Mouse (Mus musculus): ENCODE data around the gene Col28a1. TPM values are rescaled to one million over a fixed set of nuclear protein-coding genes. Genes with fewer than 3 reads are reported as not detected.

Gene Col28a1
- polyA plus RNA-seq, 1 experiment from 2014 or later = not detected

DNA sequence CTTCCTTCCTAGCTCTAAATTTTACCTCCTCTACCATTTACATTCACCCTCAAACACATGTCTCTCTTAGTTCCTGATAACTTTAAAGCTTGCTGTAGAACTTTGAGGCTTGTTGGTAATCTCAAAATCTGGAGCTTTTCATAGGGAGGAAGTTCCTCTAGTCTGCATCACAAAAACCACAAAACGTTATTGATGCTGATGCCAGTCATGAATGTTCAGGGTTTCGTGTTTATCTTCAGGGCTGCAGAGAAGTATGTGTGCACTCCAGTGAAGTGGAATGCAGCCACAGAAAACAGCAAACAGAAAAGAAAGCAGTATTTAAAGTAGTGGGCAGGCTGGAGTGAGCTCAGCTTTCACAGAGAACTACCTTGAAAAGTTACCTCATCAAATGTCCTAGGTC, 124.0 kb downstream of the Col28a1 start:
- Histone ChIP-seq H3K27ac (ENCODE audit: low read depth, low read length) (no peak overlapping the region), H3K9ac (ENCODE audit: low read depth, low read length) (no peak overlapping the region), H3K4me3 (ENCODE audit: low read depth, low read length) (no peak overlapping the region), H3K4me1 (replicated peaks; ENCODE audit: control insufficient read depth, insufficient read depth, low read length) (no peaks in the 10 kb centered on the region), H3K27me3 (replicated peaks; ENCODE audit: control insufficient read depth, insufficient read depth, low read length) (no peaks in the 10 kb centered on the region), H3K36me3 (ENCODE audit: control insufficient read depth, insufficient read depth, low read length) (no peaks in the 10 kb centered on the region), H3K4me2 (no peak overlapping the region), H3K9me3 (ENCODE audit: control insufficient read depth, low read length) (no peaks in the 10 kb centered on the region)
- DNase-seq (ENCODE audit: low spot score) (no peak), ATAC-seq (replicated peaks; ENCODE audit: low FRiP score) (no peak)
- WGBS = 37% methylated on average over 2 of the region's 2 CpGs

DNA sequence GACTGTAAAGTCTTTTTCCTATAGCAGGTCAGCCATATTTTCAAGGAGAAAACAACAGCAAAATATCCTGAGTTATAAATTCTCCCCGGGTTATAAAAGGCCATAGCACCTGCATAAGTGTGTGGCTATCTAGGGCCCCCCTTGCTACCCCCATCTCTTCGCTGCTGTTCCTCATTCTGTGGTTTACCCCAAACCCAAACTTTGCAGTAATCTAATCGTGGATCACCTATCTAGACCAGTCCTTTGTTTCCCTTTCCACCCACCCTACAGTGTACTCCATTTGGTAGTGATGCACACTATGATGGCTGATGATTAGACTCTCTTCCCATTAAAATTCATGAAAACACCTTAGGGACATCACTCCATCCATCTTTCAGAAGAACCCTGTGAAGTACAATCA, 125.3 kb downstream of the Col28a1 start:
- Histone ChIP-seq H3K9me3 (ENCODE audit: control insufficient read depth, low read length) (no peaks in the 10 kb centered on the region), H3K36me3 (ENCODE audit: control insufficient read depth, insufficient read depth, low read length) (no peaks in the 10 kb centered on the region), H3K27me3 (replicated peaks; ENCODE audit: control insufficient read depth, insufficient read depth, low read length) (no peaks in the 10 kb centered on the region), H3K9ac (ENCODE audit: low read depth, low read length) (no peak overlapping the region), H3K4me2 (no peak overlapping the region), H3K4me1 (replicated peaks; ENCODE audit: control insufficient read depth, insufficient read depth, low read length) (no peaks in the 10 kb centered on the region), H3K27ac (ENCODE audit: low read depth, low read length) (no peak overlapping the region), H3K4me3 (ENCODE audit: low read depth, low read length) (no peak overlapping the region)
- ATAC-seq (replicated peaks; ENCODE audit: low FRiP score) (no peak), DNase-seq (ENCODE audit: low spot score) (no peak)
- WGBS = 45% methylated on average over 3 of the region's 3 CpGs

DNA sequence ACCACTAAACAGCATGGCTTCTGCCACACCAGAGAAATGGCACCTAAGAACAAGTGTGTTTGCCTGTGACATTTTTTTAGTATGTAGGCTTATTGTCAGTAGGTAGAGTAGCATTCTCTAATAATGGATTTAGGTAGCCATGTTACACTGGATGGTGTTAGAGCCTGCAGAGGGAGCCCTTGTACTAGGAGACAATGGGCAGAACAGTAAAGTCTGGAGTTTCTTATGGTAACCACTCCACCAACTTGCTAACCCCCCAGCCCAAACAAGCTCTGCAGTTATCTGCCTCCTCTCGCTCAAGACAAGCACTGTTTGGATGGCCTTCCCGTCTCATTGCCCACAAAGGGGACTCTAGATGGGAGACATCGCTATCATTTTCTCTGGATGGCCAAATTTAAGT, 126.2 kb downstream of the Col28a1 start:
- Histone ChIP-seq H3K4me2 (no peak overlapping the region), H3K36me3 (ENCODE audit: control insufficient read depth, insufficient read depth, low read length) (no peaks in the 10 kb centered on the region), H3K27me3 (replicated peaks; ENCODE audit: control insufficient read depth, insufficient read depth, low read length) (no peaks in the 10 kb centered on the region), H3K9me3 (ENCODE audit: control insufficient read depth, low read length) (no peaks in the 10 kb centered on the region), H3K4me1 (replicated peaks; ENCODE audit: control insufficient read depth, insufficient read depth, low read length) (no peaks in the 10 kb centered on the region), H3K27ac (ENCODE audit: low read depth, low read length) (no peak overlapping the region), H3K9ac (ENCODE audit: low read depth, low read length) (no peak overlapping the region), H3K4me3 (ENCODE audit: low read depth, low read length) (no peak overlapping the region)
- ATAC-seq (replicated peaks; ENCODE audit: low FRiP score) (no peak), DNase-seq (ENCODE audit: low spot score) (no peak)
- WGBS = 50% methylated on average over 3 of the region's 3 CpGs

DNA sequence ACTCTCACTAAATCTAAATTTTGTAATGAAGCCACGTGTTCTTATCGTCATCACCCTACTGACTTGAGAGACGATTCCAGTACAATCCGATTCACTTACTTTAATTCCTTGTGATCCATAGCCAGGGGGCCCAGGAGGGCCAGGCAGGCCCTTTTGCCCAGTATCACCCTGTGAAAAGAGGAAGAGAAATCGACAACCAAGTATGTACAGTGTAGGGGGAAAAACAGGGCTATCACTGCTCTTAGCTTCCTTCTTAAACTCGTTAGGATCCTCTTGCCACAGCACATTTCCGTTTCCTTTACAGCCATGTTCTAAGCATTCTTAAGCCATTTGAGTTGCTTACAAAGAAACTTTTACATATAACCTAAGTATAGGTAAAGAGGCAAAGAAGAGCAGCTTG, 133.2 kb downstream of the Col28a1 start:
- Histone ChIP-seq H3K36me3 (ENCODE audit: control insufficient read depth, insufficient read depth, low read length) (no peaks in the 10 kb centered on the region), H3K4me1 (replicated peaks; ENCODE audit: control insufficient read depth, insufficient read depth, low read length) (no peaks in the 10 kb centered on the region), H3K4me2 (no peak overlapping the region), H3K9ac (ENCODE audit: low read depth, low read length) (no peak overlapping the region), H3K27ac (ENCODE audit: low read depth, low read length) (no peak overlapping the region), H3K9me3 (ENCODE audit: control insufficient read depth, low read length) (no peaks in the 10 kb centered on the region), H3K27me3 (replicated peaks; ENCODE audit: control insufficient read depth, insufficient read depth, low read length) (no peaks in the 10 kb centered on the region), H3K4me3 (ENCODE audit: low read depth, low read length) (no peak overlapping the region)
- ATAC-seq (replicated peaks; ENCODE audit: low FRiP score) = no peak
- DNase-seq (ENCODE audit: low spot score) = no peak
- 73% methylated on average over 7 of the region's 7 CpGs for WGBS

DNA sequence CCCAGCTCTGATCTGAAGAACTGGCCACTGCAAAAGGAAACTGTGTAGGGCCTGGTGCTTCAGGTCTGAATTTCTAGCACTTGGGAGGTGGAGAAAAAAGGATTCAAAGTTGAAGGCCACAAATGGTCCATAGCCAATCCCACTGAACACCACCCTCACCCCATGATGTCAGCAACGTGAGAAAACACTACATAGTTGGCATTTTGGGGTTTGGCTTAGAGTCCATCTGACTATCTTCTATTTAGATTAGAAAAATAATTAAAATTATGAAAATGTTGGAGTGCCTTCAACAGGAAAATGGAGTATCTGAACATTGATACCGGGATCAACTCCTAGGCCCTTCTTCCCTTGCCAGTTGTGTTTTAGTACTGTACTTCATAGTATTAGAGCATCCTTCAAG, 144.2 kb downstream of the Col28a1 start:
- Histone ChIP-seq H3K9ac (ENCODE audit: low read depth, low read length) (no peak overlapping the region), H3K4me2 (no peak overlapping the region), H3K27me3 (replicated peaks; ENCODE audit: control insufficient read depth, insufficient read depth, low read length) (no peaks in the 10 kb centered on the region), H3K36me3 (ENCODE audit: control insufficient read depth, insufficient read depth, low read length) (no peaks in the 10 kb centered on the region), H3K27ac (ENCODE audit: low read depth, low read length) (no peak overlapping the region), H3K4me3 (ENCODE audit: low read depth, low read length) (no peak overlapping the region), H3K4me1 (replicated peaks; ENCODE audit: control insufficient read depth, insufficient read depth, low read length) (no peaks in the 10 kb centered on the region), H3K9me3 (ENCODE audit: control insufficient read depth, low read length) (no peaks in the 10 kb centered on the region)
- 77% methylated on average over 2 of the region's 2 CpGs for WGBS
- DNase-seq (ENCODE audit: low spot score) (no peak), ATAC-seq (replicated peaks; ENCODE audit: low FRiP score) (no peak)

DNA sequence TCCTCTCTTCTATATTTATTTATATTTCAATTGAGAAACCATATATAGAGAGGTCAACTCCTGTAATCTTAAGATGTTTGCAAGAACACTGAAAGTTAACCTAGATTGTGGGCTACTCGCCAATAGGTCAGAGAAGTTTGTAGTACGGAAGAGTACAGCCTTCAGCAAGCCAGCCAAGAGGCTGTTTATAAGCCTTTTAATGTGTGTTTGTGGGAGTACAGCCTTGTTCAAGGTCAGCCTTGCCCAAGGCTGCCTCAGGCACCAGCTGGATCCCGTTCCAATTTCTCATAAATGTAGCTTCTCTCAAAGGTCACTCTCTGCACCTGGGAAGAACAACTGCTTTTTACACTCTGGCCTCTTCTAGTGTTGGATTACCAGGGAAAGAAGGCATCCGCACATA, 146.0 kb downstream of the Col28a1 start:
- 65% methylated on average over 4 of the region's 4 CpGs for WGBS
- no peaks in the 10 kb centered on the region for H3K9me3 ChIP-seq (ENCODE audit: control insufficient read depth, low read length)
- ATAC-seq (replicated peaks; ENCODE audit: low FRiP score) (no peak), DNase-seq (ENCODE audit: low spot score) (no peak)
- H3K9ac ChIP-seq (ENCODE audit: low read depth, low read length) = no peak overlapping the region
- H3K4me2 ChIP-seq = no peak overlapping the region
- no peaks in the 10 kb centered on the region for H3K27me3 ChIP-seq (replicated peaks; ENCODE audit: control insufficient read depth, insufficient read depth, low read length)
- H3K4me3 ChIP-seq (ENCODE audit: low read depth, low read length) = no peak overlapping the region
- no peak overlapping the region for H3K27ac ChIP-seq (ENCODE audit: low read depth, low read length)
- H3K4me1 ChIP-seq (replicated peaks; ENCODE audit: control insufficient read depth, insufficient read depth, low read length) = no peaks in the 10 kb centered on the region
- no peaks in the 10 kb centered on the region for H3K36me3 ChIP-seq (ENCODE audit: control insufficient read depth, insufficient read depth, low read length)

DNA sequence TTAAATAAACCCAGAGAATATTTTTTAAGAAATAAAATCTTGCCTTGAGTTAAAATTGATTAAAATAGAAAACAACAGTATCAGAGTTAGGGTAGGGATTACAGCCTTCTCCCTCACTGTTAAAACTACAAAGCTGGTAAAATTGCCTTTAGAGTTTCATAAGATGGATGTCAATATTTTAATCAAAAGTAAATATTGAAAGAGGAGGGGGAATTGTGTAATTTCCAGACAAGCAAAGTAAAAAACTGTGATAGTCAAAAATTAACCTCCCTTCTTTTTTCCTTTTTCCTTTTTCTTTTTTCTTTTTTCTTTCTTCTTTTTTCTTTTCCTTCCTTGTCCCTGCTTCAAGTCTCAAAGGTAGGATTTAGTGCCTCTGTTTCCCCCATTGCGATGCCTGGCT, 146.6 kb downstream of the Col28a1 start:
- Histone ChIP-seq H3K9me3 (ENCODE audit: control insufficient read depth, low read length) (no peaks in the 10 kb centered on the region), H3K4me3 (ENCODE audit: low read depth, low read length) (no peak overlapping the region), H3K4me2 (no peak overlapping the region), H3K4me1 (replicated peaks; ENCODE audit: control insufficient read depth, insufficient read depth, low read length) (no peaks in the 10 kb centered on the region), H3K27ac (ENCODE audit: low read depth, low read length) (no peak overlapping the region), H3K27me3 (replicated peaks; ENCODE audit: control insufficient read depth, insufficient read depth, low read length) (no peaks in the 10 kb centered on the region), H3K9ac (ENCODE audit: low read depth, low read length) (no peak overlapping the region), H3K36me3 (ENCODE audit: control insufficient read depth, insufficient read depth, low read length) (no peaks in the 10 kb centered on the region)
- ATAC-seq (replicated peaks; ENCODE audit: low FRiP score) (no peak), DNase-seq (ENCODE audit: low spot score) (no peak)
- WGBS = 73% methylated on average over 1 of the region's 1 CpGs

DNA sequence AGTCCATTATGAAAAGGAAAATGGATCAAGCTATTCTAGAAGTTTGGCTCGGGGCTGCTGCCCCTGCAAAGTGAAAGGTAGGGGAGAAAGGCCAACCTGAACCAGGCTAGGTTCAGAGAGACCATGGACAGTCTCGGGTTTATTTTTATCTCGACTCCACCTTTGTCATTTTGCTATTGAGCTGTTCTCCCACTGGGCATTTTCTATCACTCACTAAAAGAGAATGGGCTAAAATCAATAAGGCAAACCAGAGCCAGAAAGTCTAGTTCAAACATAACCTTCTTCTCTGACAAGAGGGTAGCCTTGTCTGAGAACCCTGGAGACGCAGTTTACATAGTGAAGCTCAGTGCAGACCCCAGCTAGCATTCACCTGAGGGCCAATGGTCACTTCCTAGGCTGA, 163.7 kb downstream of the Col28a1 start:
- H3K27me3 ChIP-seq (replicated peaks; ENCODE audit: control insufficient read depth, insufficient read depth, low read length) = no peaks in the 10 kb centered on the region
- H3K36me3 ChIP-seq (ENCODE audit: control insufficient read depth, insufficient read depth, low read length) = no peaks in the 10 kb centered on the region
- WGBS = 63% methylated on average over 4 of the region's 4 CpGs
- H3K9ac ChIP-seq (ENCODE audit: low read depth, low read length) = no peak overlapping the region
- DNase-seq (ENCODE audit: low spot score) = no peak
- H3K4me1 ChIP-seq (replicated peaks; ENCODE audit: control insufficient read depth, insufficient read depth, low read length) = no peaks in the 10 kb centered on the region
- H3K4me2 ChIP-seq = no peak overlapping the region
- no peak overlapping the region for H3K4me3 ChIP-seq (ENCODE audit: low read depth, low read length)
- no peak overlapping the region for H3K27ac ChIP-seq (ENCODE audit: low read depth, low read length)
- no peaks in the 10 kb centered on the region for H3K9me3 ChIP-seq (ENCODE audit: control insufficient read depth, low read length)
- ATAC-seq (replicated peaks; ENCODE audit: low FRiP score) = no peak

DNA sequence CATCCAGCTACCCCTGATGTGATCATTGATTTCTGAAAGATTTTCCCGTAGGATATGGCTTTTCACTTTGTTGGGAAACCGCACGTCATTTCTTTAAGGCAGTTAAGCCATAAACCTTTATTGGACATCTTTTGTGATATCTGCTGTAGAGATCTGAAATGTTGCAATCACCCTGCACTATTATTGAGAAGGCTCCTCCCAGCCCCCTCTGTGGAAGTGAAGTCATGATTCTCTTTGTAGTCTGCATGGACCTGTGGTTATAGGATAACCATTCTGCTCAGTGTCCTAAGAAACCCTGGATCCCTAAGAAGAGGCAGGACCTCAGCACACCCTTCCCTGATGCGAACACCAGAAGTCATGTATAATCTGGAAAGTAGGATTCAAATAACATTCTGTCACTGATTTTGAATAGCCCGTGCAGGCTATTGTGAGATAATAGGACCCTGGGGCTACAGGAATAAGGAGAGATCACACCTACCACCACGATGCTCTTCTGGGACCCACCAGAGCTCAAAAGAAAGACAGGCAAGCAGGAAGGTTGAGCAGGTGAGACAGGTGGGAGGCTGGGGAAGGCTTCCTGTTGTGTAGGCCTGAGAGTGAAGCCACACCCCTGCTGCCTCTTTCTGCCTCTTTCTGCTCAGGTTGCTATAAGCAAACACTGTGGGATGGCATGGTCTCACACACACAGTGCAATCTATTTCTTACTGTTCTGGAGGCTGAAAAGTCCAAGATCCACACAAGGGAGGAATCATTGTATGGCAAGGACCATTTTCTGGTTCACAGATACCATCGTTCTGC, 166.9 kb downstream of the Col28a1 start:
- H3K4me1 ChIP-seq (replicated peaks; ENCODE audit: control insufficient read depth, insufficient read depth, low read length) = no peaks in the 10 kb centered on the region
- ATAC-seq (replicated peaks; ENCODE audit: low FRiP score) = no peak

More for the DNA sequence above, 166.9 kb downstream of the Col28a1 start:
- Histone ChIP-seq H3K27me3 (replicated peaks; ENCODE audit: control insufficient read depth, insufficient read depth, low read length) (no peaks in the 10 kb centered on the region), H3K4me3 (ENCODE audit: low read depth, low read length) (no peak overlapping the region), H3K36me3 (ENCODE audit: control insufficient read depth, insufficient read depth, low read length) (no peaks in the 10 kb centered on the region), H3K4me2 (no peak overlapping the region), H3K27ac (ENCODE audit: low read depth, low read length) (no peak overlapping the region), H3K9ac (ENCODE audit: low read depth, low read length) (no peak overlapping the region), H3K9me3 (ENCODE audit: control insufficient read depth, low read length) (no peaks in the 10 kb centered on the region)
- 79% methylated on average over 7 of the region's 7 CpGs for WGBS
- no peak for DNase-seq (ENCODE audit: low spot score)
